Mouse (Mus musculus) liver, postnatal 0 days (tissue): ENCODE data around the gene Gm6401.
"Not testable (repeated sequence)": the region's sequence is repeated elsewhere in the genome, so short reads cannot be mapped to it uniquely, and the experiment has no call there.

ENCODE experiments used
- CTCF ChIP-seq: sonication (generic); IDR thresholded peaks from 2 replicates; pipeline ENCODE4 v1.5.1; 2016; ENCODE audit warnings: antibody characterized with exemption, low read depth
- EP300 ChIP-seq: IDR thresholded peaks from 2 replicates; pipeline ENCODE4 v1.6.1; 2016; ENCODE audit warnings: antibody characterized with exemption, low read depth, mild to moderate bottlenecking

DNA sequence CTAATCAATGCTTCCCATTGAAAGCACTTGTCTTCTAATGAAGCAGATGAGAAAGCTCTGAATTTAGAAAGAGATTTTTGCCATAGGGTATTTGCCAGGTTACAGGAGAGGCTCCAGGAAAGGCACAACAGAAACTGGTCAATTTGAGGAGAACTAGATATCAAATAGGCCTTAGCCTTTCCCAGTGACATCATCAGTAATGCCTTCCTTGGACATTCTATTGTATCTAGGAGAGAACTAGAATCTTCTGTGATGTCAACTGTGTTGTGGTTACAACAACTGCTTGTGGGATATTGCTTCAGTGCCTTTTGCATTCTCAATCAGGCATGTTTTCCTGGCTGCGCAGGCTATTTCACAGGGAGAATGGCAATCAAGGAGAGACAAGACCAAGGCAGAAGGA, 43.1 kb downstream of the Gm6401 start, which contains the start of gene 1700049E17Rik1:
- not testable (repeated sequence) for TF ChIP-seq EP300, CTCF
